Mouse (Mus musculus) neural tube, embryonic 12.5 days (tissue): ENCODE data around the gene Meig1. TPM values are rescaled to one million over a fixed set of nuclear protein-coding genes. Genes with fewer than 3 reads are reported as not detected.
"Not testable (repeated sequence)": the region's sequence is repeated elsewhere in the genome, so short reads cannot be mapped to it uniquely, and the experiment has no call there.

ENCODE experiments used
- ATAC-seq: fragments of 200-750 bp; cut with Nextera tagmentation; 2 replicates; pipeline ENCODE4 v1.8.0; 2017; ENCODE audit warnings: low read depth, mild to moderate bottlenecking, moderate TSS enrichment, moderate library complexity; ENCODE audit not compliant: low FRiP score
- H3K27ac ChIP-seq: fragments of 300-500 bp; sonication (generic); 2 replicates; pipeline ENCODE4 v1.5.1; 2016
- H3K27me3 ChIP-seq: fragments of 300-500 bp; sonication (generic); replicated peaks from 2 replicates; pipeline ENCODE4 v1.6.1; 2016; ENCODE audit warnings: mild to moderate bottlenecking
- H3K36me3 ChIP-seq: fragments of 300-500 bp; sonication (generic); 2 replicates; pipeline ENCODE4 v1.6.1; 2016; ENCODE audit warnings: mild to moderate bottlenecking
- H3K4me1 ChIP-seq: fragments of 300-500 bp; sonication (generic); 2 replicates; pipeline ENCODE4 v1.6.1; 2016
- H3K4me2 ChIP-seq: fragments of 300-500 bp; sonication (generic); replicated peaks from 2 replicates; pipeline ENCODE4 v1.6.1; 2016; ENCODE audit warnings: mild to moderate bottlenecking
- H3K4me3 ChIP-seq: fragments of 300-500 bp; sonication (generic); 2 replicates; pipeline ENCODE4 v1.5.1; 2016
- H3K9ac ChIP-seq: fragments of 300-500 bp; sonication (generic); 2 replicates; pipeline ENCODE4 v1.6.1; 2016; ENCODE audit warnings: mild to moderate bottlenecking
- H3K9me3 ChIP-seq: fragments of 300-500 bp; sonication (generic); 2 replicates; pipeline ENCODE4 v1.6.1; 2016; ENCODE audit warnings: mild to moderate bottlenecking
- WGBS: fragments of 180-500 bp; shearing (Covaris S2); methylation state at CpG from one replicate; pipeline ENCODE4 v1.1.7; 2016; 5-methylcytosine and 5-hydroxymethylcytosine counted together
- polyA plus RNA-seq: library from polyadenylated mRNA; unstranded; fragments of >200 nt; fragmentation: Nextera tagmentation; extraction: Ambion mirVana; gene quantifications from 2 replicates; pipeline ENCODE4 v1.2.1, GENCODE M21; 2016

The Meig1 gene
- polyA plus RNA-seq, 1 experiment from 2014 or later, result 1.1 TPM

DNA sequence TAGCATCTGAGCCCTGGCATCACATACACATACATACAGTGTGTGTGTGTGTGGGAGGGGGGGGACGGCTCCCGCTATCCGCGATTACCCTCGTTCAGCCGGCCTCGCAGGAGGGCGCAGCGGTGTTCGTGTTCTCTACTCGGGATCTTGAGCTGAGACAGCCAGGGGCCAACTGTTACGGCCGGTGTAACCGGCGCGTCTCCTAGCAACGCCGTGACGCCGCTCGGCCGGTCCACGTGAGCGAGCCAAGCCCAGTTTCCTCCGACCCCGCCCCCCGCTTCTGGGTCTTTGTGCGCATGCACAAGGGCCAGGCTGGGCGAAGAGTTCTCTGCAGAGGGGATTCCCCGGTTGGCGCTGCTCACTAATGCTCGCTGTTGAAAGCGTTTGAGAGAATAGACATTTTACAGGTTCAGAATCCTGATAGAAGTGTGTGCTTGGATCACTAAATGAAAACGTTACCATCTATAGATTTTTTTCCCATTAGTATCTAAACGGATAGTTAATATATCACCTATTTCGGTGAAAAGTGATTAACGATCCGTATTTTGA lies 3.5 kb downstream of the Meig1 start:
- peak overlapping the region; percentile 30; the same call in 1 of the 2 replicates for H3K9ac ChIP-seq

DNA sequence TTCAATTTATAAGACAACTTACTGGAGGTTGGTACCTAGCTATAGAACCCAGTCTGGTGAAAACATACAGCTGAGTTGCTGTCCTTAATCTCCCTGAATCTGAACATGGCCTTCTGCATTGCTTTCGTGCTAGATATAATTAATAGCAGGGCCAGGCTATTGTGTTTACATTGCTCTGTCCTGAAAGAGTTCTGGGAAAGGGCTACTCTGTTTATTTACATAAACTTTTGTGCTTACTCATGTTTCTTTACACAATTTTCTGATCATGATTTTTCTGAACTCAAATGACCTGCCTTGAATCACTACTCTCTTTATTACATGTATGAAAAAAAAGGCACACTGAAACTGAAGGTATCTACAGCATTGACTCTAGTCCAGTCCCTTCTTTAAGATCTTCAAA lies 6.8 kb downstream of the Meig1 start:
- WGBS, result 59% methylated on average over 1 of the region's 1 CpGs
- Histone ChIP-seq H3K9me3 (no peaks in the 10 kb centered on the region), H3K4me3 (no peak overlapping the region), H3K9ac (no peak overlapping the region), H3K4me2 (no peak overlapping the region), H3K4me1 (no peaks in the 10 kb centered on the region; the same call in 1 of the 2 replicates), H3K36me3 (no peaks in the 10 kb centered on the region), H3K27me3 (peaks cover 7% of the 10 kb centered on the region; the same call in 1 of the 2 replicates), H3K27ac (no peak overlapping the region)
- ATAC-seq, result no peak

More for the DNA sequence above, 3.5 kb downstream of the Meig1 start:
- ATAC-seq, result peak; percentile 92
- Histone ChIP-seq H3K27me3 (peaks cover 7% of the 10 kb centered on the region; the same call in 1 of the 2 replicates), H3K4me2 (peak overlapping the region; percentile 65), H3K36me3 (no peaks in the 10 kb centered on the region), H3K27ac (no peak overlapping the region), H3K9me3 (no peaks in the 10 kb centered on the region), H3K4me3 (peak overlapping the region; percentile 48), H3K4me1 (no peaks in the 10 kb centered on the region; the same call in 1 of the 2 replicates)
- WGBS, result 1% methylated on average over 38 of the region's 38 CpGs

DNA sequence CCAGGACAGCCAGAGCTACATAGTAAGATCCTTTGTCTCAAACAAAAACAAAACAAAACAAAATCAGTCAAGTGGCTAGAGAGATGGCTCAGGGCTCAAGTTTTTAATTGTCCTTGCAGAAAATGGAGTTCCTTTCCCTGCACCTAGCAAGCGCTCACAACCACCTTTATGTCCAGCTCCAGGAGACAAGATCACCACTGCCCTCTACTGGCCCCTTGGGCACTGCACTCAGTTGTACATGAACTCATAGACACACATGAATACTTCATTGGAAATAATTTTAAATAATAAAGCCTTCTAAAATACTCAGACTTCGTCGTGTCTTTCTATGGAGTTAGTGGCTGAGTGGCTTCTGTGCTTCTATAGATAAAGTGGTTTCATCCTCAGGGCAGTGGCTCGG lies 8.2 kb downstream of the Meig1 start:
- Histone ChIP-seq H3K9ac (no peak overlapping the region), H3K27ac (no peak overlapping the region), H3K4me2 (no peak overlapping the region), H3K27me3 (peaks cover 7% of the 10 kb centered on the region; the same call in 1 of the 2 replicates), H3K36me3 (no peaks in the 10 kb centered on the region), H3K4me1 (no peaks in the 10 kb centered on the region), H3K9me3 (no peaks in the 10 kb centered on the region), H3K4me3 (no peak overlapping the region)
- ATAC-seq, result no peak
- 36% methylated on average over 4 of the region's 4 CpGs for WGBS

DNA sequence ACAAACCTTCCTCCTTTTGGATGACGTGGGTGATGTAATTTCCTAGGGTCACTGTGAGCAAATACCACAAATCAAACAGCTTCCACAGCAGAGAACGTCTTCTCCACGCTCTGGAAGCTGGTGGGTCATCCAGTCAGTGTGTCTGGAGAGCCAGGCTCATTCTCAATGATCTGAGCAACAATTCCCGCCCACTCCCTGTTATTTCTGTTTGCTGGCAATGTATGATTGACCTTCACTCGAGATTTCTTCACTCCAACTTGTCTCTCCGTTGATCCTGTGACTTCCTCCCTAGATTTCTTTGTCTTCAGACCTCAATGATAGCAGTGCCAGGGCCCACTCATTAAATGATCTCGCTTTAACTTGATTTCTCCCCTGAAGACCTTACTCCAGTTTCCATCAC lies 14.7 kb downstream of the Meig1 start:
- Histone ChIP-seq H3K9me3 (no peaks in the 10 kb centered on the region), H3K27ac (no peak overlapping the region), H3K4me3 (no peak overlapping the region), H3K4me2 (no peak overlapping the region), H3K27me3 (no peaks in the 10 kb centered on the region), H3K36me3 (no peaks in the 10 kb centered on the region), H3K9ac (no peak overlapping the region), H3K4me1 (no peaks in the 10 kb centered on the region)
- ATAC-seq, result no peak
- WGBS, result 84% methylated on average over 7 of the region's 7 CpGs

DNA sequence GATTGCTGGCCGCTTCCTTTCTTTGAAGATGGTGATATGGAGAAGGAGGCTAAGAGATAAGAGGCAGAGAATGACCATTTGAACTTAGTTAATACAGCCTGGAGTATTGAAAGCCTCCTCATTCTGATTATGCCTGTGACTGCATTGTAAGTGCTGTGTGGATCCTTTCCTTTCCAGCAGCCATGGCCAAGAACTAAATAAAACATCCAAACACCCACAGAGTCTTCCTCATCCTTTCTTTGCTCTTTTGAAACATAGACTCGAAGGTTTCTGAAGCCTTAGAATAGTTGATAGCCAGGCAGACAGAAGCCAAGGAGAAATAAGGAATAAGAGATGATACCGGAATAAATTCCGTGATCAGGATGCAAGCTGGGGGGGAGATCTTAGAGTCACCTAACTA lies 16.5 kb downstream of the Meig1 start:
- Histone ChIP-seq H3K36me3 (no peaks in the 10 kb centered on the region), H3K27ac (no peak overlapping the region), H3K27me3 (no peaks in the 10 kb centered on the region), H3K4me1 (no peaks in the 10 kb centered on the region), H3K4me3 (no peak overlapping the region), H3K4me2 (no peak overlapping the region), H3K9ac (no peak overlapping the region), H3K9me3 (no peaks in the 10 kb centered on the region)
- no peak for ATAC-seq
- WGBS, result 88% methylated on average over 4 of the region's 4 CpGs

DNA sequence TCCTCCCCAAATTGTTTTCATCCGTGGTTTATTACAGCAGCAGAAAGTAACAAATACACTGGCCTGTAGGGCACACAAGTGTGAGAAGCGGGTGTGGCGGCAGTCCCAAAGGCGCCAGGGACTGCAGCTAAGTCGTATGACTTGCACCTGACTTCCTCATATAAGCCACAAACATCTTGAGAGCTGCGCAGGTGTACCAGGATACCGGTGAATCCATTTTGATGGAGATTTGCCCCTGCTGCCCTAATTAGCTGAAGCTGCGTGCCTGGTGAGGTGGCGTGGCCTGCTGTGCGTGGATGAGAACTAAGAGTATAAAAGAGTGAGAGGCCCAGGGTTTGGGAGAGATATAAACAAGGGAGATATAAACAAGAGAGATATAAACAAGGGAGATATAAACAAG lies 25.3 kb downstream of the Meig1 start, which contains the start of gene Olah:
Gene Olah, minus strand, starts transcription at position 101 of the 400 bp plus-strand sequence.
- ATAC-seq, H3K4me1 ChIP-seq, H3K9me3 ChIP-seq, H3K4me3 ChIP-seq, H3K27ac ChIP-seq, H3K27me3 ChIP-seq, H3K36me3 ChIP-seq, H3K4me2 ChIP-seq, H3K9ac ChIP-seq: not testable (repeated sequence)
- WGBS, result 71% methylated on average over 10 of the region's 10 CpGs

DNA sequence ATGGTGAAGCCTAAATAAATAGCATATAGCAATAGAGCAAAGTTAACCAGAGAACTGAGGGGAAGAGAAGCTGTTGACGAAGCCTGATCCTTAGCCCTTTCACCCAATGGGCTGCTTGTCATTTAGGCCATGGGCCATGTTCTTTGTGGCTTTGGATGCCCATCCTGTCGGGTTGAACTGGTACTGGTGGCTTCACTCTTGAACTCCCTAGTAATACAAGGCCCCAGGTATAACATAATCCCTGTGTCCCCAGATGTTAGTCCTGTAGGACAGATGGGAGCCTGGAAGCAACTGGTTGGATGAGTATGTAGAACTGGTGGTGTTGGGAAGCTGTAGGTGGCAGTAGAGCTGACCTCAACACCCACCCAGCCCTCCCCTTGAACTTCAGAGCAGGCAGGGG lies 30.5 kb downstream of the Meig1 start:
- Histone ChIP-seq H3K4me2 (no peak overlapping the region), H3K27me3 (no peaks in the 10 kb centered on the region), H3K9ac (no peak overlapping the region), H3K36me3 (no peaks in the 10 kb centered on the region), H3K27ac (no peak overlapping the region), H3K4me3 (no peak overlapping the region), H3K9me3 (no peaks in the 10 kb centered on the region), H3K4me1 (no peaks in the 10 kb centered on the region)
- 74% methylated on average over 2 of the region's 2 CpGs for WGBS
- no peak for ATAC-seq

DNA sequence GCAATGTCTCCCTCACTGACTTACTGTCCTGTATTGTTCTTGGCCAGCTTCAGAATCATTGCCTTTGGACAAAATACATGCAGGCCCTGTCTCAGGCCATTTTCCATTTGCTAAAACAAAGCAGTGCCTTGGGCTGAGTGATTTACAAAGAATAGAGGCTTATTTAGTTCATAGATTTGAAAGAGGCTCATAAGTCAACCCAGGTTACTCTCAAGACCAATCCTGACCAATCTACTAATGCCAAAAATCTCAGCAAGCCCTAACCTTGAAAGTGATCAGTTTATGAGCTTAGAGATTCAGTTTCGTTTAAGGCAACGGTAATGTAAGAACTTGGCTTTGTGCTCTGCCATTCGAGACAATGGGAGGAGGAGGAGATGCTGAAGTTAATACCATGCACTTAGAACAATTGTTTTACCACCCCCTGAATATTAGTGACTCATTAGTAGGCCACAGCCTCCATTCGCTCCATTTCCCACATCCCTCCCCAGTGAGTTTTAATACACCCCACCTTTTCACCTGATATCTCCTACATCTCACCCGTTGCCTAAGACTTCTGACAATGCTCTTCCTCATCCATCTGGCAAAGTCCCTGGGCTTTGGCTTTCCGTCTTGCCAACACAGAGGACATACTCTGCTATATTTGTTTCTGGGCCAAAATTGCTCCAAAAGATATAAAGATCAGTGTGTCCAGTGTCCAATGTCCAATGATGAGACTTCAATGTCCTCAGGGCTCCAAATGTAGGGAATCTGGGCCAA lies 35.2 kb downstream of the Meig1 start:
- 89% methylated on average over 6 of the region's 6 CpGs for WGBS
- Histone ChIP-seq H3K4me1 (no peaks in the 10 kb centered on the region), H3K9ac (no peak overlapping the region), H3K27me3 (no peaks in the 10 kb centered on the region), H3K4me3 (no peak overlapping the region), H3K4me2 (no peak overlapping the region), H3K36me3 (no peaks in the 10 kb centered on the region), H3K27ac (no peak overlapping the region), H3K9me3 (no peaks in the 10 kb centered on the region)
- no peak for ATAC-seq

DNA sequence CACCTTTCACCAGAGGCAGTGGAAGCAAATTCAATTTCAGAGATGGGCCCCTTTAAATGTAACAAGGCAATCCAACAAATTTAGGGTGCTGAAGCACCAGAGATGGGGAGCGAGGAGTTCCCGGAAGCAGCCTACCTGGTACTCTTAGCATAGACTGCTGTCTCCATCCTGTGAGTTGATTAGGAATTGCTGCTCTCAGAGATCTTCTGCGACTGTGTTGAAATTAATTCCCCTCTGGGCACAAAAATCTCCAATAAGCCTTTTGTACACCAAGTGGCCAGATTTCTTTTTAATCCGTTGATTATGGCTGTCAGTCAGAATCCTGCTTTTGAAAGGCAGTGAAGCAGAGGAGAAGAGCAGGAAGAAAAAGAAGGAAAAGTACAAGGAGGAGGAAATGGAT lies 57.3 kb downstream of the Meig1 start:
- no peaks in the 10 kb centered on the region for H3K27me3 ChIP-seq
- WGBS, result 79% methylated on average over 4 of the region's 4 CpGs
- no peak for ATAC-seq

DNA sequence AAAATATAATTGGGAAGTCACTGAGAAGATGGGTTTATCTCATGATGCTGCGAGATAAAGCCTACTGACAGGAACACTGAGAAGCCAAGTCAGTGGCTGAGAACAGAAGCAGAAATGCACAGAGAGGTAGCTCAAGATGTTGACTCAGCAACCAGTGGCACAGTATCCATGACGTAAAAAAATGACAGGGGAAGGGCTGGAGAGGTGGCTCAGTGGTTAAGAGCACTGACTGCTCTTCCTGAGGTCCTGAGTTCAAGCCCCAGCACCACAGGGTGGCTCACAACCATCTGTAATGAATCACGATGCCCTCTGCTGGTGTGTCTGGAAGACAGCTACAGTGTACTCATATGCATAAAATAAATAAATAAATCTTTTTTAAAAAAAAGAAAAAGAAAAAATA lies 61.4 kb downstream of the Meig1 start:
- WGBS, result 86% methylated on average over 3 of the region's 3 CpGs

More for the DNA sequence above, 57.3 kb downstream of the Meig1 start:
- no peaks in the 10 kb centered on the region for H3K9me3 ChIP-seq
- H3K4me2 ChIP-seq, result no peak overlapping the region
- no peak overlapping the region for H3K4me3 ChIP-seq
- no peaks in the 10 kb centered on the region for H3K4me1 ChIP-seq
- H3K36me3 ChIP-seq, result no peaks in the 10 kb centered on the region
- H3K27ac ChIP-seq, result no peak overlapping the region
- H3K9ac ChIP-seq, result no peak overlapping the region

More for the DNA sequence above, 61.4 kb downstream of the Meig1 start:
- H3K9ac ChIP-seq, result no peak overlapping the region
- ATAC-seq, result no peak
- H3K4me2 ChIP-seq, result no peak overlapping the region
- no peak overlapping the region for H3K27ac ChIP-seq
- H3K9me3 ChIP-seq, result no peaks in the 10 kb centered on the region
- H3K4me1 ChIP-seq, result no peaks in the 10 kb centered on the region
- H3K27me3 ChIP-seq, result no peaks in the 10 kb centered on the region
- no peak overlapping the region for H3K4me3 ChIP-seq
- no peaks in the 10 kb centered on the region for H3K36me3 ChIP-seq
